Mouse (Mus musculus) neural tube, embryonic 13.5 days (tissue): ENCODE measurements at regions not wholly inside any gene's neighbourhood (a gene's known extent, or its start where the extent isn't known, plus 50 kb on each side); places are given as distances from the start of the nearest gene placed in this dataset.

Source experiments
- ATAC-seq: fragments of 200-750 bp; cut with Nextera tagmentation; 2 replicates; pipeline ENCODE4 v1.8.0; 2017; ENCODE audit warnings: low read depth, mild to moderate bottlenecking, moderate TSS enrichment, moderate library complexity
- H3K27ac ChIP-seq: fragments of 300-500 bp; sonication (generic); replicated peaks from 2 replicates; pipeline ENCODE4 v1.5.1; 2015; ENCODE audit warnings: moderate library complexity, mild to moderate bottlenecking, inconsistent platforms
- H3K27me3 ChIP-seq: fragments of 300-500 bp; sonication (generic); 2 replicates; pipeline ENCODE4 v1.6.1; 2015; ENCODE audit warnings: mild to moderate bottlenecking, inconsistent platforms
- H3K36me3 ChIP-seq: fragments of 300-500 bp; sonication (generic); 2 replicates; pipeline ENCODE4 v1.6.1; 2015; ENCODE audit warnings: mild to moderate bottlenecking, inconsistent platforms
- H3K4me1 ChIP-seq: fragments of 300-500 bp; sonication (generic); replicated peaks from 2 replicates; pipeline ENCODE4 v1.6.1; 2015; ENCODE audit warnings: inconsistent platforms
- H3K4me2 ChIP-seq: fragments of 300-500 bp; sonication (generic); 2 replicates; pipeline ENCODE4 v1.6.1; 2015; ENCODE audit warnings: inconsistent platforms, mild to moderate bottlenecking, moderate library complexity
- H3K4me3 ChIP-seq: fragments of 300-500 bp; sonication (generic); 2 replicates; pipeline ENCODE4 v1.5.1; 2015; ENCODE audit warnings: mild to moderate bottlenecking, inconsistent platforms
- H3K9ac ChIP-seq: fragments of 300-500 bp; sonication (generic); 2 replicates; pipeline ENCODE4 v1.6.1; 2015; ENCODE audit warnings: moderate library complexity, mild to moderate bottlenecking, inconsistent platforms
- H3K9me3 ChIP-seq: fragments of 300-500 bp; sonication (generic); 2 replicates; pipeline ENCODE4 v1.6.1; 2016; ENCODE audit warnings: inconsistent platforms
- WGBS: fragments of 180-500 bp; shearing (Covaris S2); methylation state at CpG from one replicate; pipeline ENCODE4 v1.1.7; 2015; 5-methylcytosine and 5-hydroxymethylcytosine counted together

DNA sequence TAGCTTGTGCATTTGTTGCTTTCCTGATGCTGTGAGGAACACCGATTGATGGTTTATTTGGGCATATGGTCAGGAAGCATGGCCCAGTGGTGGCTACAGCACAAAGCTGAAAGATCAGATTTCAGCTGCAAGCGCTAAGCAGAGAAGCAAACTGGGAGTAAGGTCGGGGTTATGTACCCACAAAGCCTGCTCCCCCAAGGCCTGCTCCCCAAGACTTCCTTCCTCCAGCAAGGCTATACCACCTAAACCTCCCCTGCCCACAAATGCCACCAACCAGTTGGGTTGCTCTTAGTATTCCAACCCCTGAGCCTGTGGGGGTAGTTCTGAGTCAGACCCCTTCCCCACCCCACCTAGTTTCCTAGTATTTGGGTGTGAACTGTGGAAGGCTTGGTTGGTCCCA, 270.5 kb downstream of the Cdh26 start:
- 80% methylated on average over 3 of the region's 3 CpGs for WGBS
- H3K4me2 ChIP-seq, result no peak overlapping the region
- no peaks in the 10 kb centered on the region for H3K9me3 ChIP-seq
- H3K27ac ChIP-seq, result no peak overlapping the region
- no peaks in the 10 kb centered on the region for H3K4me1 ChIP-seq
- H3K4me3 ChIP-seq, result no peak overlapping the region
- ATAC-seq, result no peak
- H3K27me3 ChIP-seq, result no peaks in the 10 kb centered on the region
- no peaks in the 10 kb centered on the region for H3K36me3 ChIP-seq
- H3K9ac ChIP-seq, result no peak overlapping the region

DNA sequence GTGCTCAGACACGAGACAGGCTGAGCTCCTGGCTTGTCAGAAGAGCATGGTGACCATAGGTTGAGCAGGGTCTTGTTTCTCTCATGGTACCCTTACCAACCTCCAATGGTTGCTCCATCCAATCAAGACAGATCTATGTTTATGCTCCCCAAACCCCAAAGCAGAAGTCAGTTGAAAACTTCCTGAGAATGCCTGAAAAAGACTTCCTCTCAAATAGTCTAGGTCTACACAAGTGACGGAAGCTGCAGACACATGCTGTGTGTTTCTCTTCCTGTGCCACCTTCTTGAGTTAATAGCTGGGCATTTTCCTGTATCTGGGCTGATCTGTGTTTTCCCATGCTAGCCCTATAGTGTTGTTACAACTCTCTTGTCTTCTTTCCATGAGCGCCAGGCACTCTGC, 274.2 kb downstream of the Cdh26 start:
- Histone ChIP-seq H3K27me3 (no peaks in the 10 kb centered on the region), H3K36me3 (no peaks in the 10 kb centered on the region), H3K4me2 (no peak overlapping the region), H3K27ac (no peak overlapping the region), H3K4me1 (no peaks in the 10 kb centered on the region), H3K4me3 (no peak overlapping the region), H3K9ac (no peak overlapping the region), H3K9me3 (no peaks in the 10 kb centered on the region)
- ATAC-seq, result no peak
- WGBS, result 79% methylated on average over 3 of the region's 3 CpGs

- Histone ChIP-seq H3K4me2 (no peak overlapping the region), H3K9ac (no peak overlapping the region), H3K4me3 (no peak overlapping the region), H3K36me3 (no peaks in the 10 kb centered on the region), H3K4me1 (no peaks in the 10 kb centered on the region), H3K27ac (no peak overlapping the region), H3K27me3 (no peaks in the 10 kb centered on the region; the same call in 1 of the 2 replicates), H3K9me3 (no peaks in the 10 kb centered on the region)
- 88% methylated on average over 2 of the region's 2 CpGs for WGBS
- ATAC-seq, result no peak
Measured at GRCm38 (mm10) chr2:178708649-178709048, 278.3 kb downstream of the Cdh26 start.

- Histone ChIP-seq H3K27ac (no peak overlapping the region), H3K27me3 (no peaks in the 10 kb centered on the region; the same call in 1 of the 2 replicates), H3K4me2 (no peak overlapping the region), H3K36me3 (no peaks in the 10 kb centered on the region), H3K9me3 (no peaks in the 10 kb centered on the region), H3K4me1 (no peaks in the 10 kb centered on the region), H3K4me3 (no peak overlapping the region), H3K9ac (no peak overlapping the region)
- no peak for ATAC-seq
- WGBS, result 79% methylated on average over 5 of the region's 5 CpGs
Measured at GRCm38 (mm10) chr2:178709192-178709881, 279.0 kb downstream of the Cdh26 start.

- H3K9me3 ChIP-seq, result no peaks in the 10 kb centered on the region
- no peak overlapping the region for H3K9ac ChIP-seq
- peaks cover under 1% of the 10 kb centered on the region; the same call in 1 of the 2 replicates for H3K27me3 ChIP-seq
- H3K4me3 ChIP-seq, result no peak overlapping the region
- WGBS, result 81% methylated on average over 3 of the region's 3 CpGs
- no peak for ATAC-seq
- H3K27ac ChIP-seq, result no peak overlapping the region
- no peaks in the 10 kb centered on the region for H3K36me3 ChIP-seq
- no peak overlapping the region for H3K4me2 ChIP-seq
- H3K4me1 ChIP-seq, result no peaks in the 10 kb centered on the region
Measured at GRCm38 (mm10) chr2:178710001-178710400, 279.7 kb downstream of the Cdh26 start.

GRCm38 (mm10) chr2:178711587-178712080, 281.3 kb downstream of the Cdh26 start:
- Histone ChIP-seq H3K27me3 (peaks cover 5% of the 10 kb centered on the region; the same call in 1 of the 2 replicates), H3K4me2 (no peak overlapping the region), H3K36me3 (no peaks in the 10 kb centered on the region), H3K9me3 (no peaks in the 10 kb centered on the region), H3K4me1 (no peaks in the 10 kb centered on the region), H3K4me3 (no peak overlapping the region), H3K27ac (no peak overlapping the region), H3K9ac (no peak overlapping the region)
- ATAC-seq, result no peak
- 72% methylated on average over 5 of the region's 5 CpGs for WGBS

DNA sequence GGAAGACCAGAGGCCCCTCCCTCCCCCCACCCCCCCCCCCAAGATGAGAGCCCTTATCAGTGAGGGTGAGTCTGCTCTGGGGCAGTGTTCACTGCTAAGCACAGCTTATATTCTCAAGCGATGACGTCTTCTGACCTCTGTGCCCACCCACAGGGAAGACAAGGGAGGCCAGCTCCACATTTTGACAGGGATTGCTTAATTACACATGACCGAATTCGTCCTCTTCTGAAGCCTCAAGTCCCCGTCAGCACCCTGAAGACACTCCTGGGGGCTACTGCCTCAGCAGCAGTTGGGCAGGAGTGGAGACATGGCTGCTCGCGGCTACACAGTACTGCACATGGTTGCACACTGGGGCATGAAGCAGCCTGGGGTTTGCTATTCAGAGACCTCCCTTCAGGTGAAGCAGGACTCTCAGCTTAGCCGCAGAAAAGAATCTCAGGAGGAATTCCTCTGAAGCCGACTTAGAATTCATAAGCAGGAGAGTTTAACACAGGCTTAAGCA, 282.1 kb downstream of the Cdh26 start:
- Histone ChIP-seq H3K4me2 (no peak overlapping the region), H3K36me3 (no peaks in the 10 kb centered on the region), H3K27ac (no peak overlapping the region), H3K27me3 (peaks cover 5% of the 10 kb centered on the region; the same call in 1 of the 2 replicates), H3K4me1 (no peaks in the 10 kb centered on the region), H3K9ac (no peak overlapping the region), H3K9me3 (no peaks in the 10 kb centered on the region), H3K4me3 (no peak overlapping the region)
- WGBS, result 72% methylated on average over 9 of the region's 9 CpGs
- ATAC-seq, result no peak

- Histone ChIP-seq H3K9me3 (no peaks in the 10 kb centered on the region), H3K4me1 (no peaks in the 10 kb centered on the region), H3K4me2 (no peak overlapping the region), H3K27me3 (peaks cover 5% of the 10 kb centered on the region; the same call in 1 of the 2 replicates), H3K9ac (no peak overlapping the region), H3K4me3 (no peak overlapping the region), H3K27ac (no peak overlapping the region), H3K36me3 (no peaks in the 10 kb centered on the region)
- ATAC-seq, result no peak
- WGBS, result 73% methylated on average over 5 of the region's 5 CpGs
Measured at GRCm38 (mm10) chr2:178715500-178716245, 285.3 kb downstream of the Cdh26 start.

DNA sequence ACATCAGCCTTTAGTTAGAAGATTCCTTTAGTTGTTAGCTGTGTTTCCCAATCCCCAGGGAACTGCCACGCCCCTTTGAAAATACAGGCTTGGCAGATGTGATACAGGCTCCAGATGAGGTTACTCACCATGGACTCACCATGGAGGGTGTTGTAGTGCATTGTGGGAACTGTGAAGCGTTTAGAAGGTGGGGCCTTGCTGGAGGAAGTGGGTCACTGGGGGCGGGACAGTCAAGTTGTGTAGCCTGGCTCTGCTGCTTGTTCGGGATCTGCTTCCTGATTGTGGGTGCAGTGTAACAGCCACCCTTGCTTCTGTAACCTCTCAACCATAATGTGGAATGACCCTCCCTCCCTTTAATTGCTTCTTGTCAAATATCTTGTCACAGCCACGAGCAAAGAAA, 287.7 kb downstream of the Cdh26 start:
- H3K4me1 ChIP-seq, result 0 out of 2 replicates have a peak, but pooled peaks cover 6% of the 10 kb centered on the region
- no peaks in the 10 kb centered on the region for H3K9me3 ChIP-seq
- H3K4me2 ChIP-seq, result no peak overlapping the region
- no peak overlapping the region for H3K27ac ChIP-seq
- H3K4me3 ChIP-seq, result no peak overlapping the region
- no peaks in the 10 kb centered on the region for H3K36me3 ChIP-seq
- H3K9ac ChIP-seq, result no peak overlapping the region
- WGBS, result 80% methylated on average over 5 of the region's 5 CpGs
- ATAC-seq, result no peak
- peaks cover 10% of the 10 kb centered on the region for H3K27me3 ChIP-seq

GRCm38 (mm10) chr2:178723455-178723854, 293.1 kb downstream of the Cdh26 start:
- Histone ChIP-seq H3K4me3 (no peak overlapping the region), H3K36me3 (no peaks in the 10 kb centered on the region), H3K4me1 (peaks cover 24% of the 10 kb centered on the region), H3K27ac (no peak overlapping the region), H3K27me3 (peaks cover 7% of the 10 kb centered on the region; the same call in 1 of the 2 replicates), H3K9ac (no peak overlapping the region), H3K4me2 (no peak overlapping the region), H3K9me3 (no peaks in the 10 kb centered on the region)
- no peak for ATAC-seq
- 63% methylated on average over 3 of the region's 3 CpGs for WGBS

DNA sequence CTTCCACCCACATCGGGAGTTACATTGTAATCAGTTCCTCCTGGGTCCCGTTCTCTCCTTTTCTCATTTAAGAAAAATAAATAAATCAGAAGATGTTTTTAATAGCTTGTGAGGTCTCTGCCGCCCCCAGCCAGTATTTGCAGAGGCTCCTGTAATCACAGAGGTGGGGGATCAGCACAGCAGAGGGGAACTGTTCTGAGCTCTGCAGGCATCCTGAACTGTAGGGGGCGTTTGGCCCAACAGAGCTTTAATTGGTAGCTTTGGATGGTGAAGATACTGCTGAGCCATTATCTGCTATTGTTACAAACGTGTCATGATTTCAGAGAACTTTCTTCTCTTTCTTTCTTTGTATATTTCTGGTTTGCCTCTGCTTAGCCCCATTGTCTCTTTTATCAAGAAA, 293.9 kb downstream of the Cdh26 start:
- Histone ChIP-seq H3K27ac (no peak overlapping the region), H3K4me2 (no peak overlapping the region), H3K4me3 (no peak overlapping the region), H3K9ac (no peak overlapping the region), H3K36me3 (no peaks in the 10 kb centered on the region), H3K27me3 (peaks cover 7% of the 10 kb centered on the region; the same call in 1 of the 2 replicates), H3K9me3 (no peaks in the 10 kb centered on the region), H3K4me1 (peaks cover 32% of the 10 kb centered on the region)
- WGBS, result 27% methylated on average over 5 of the region's 5 CpGs
- ATAC-seq, result no peak
